Mouse (Mus musculus) forebrain, embryonic 10.5 days (tissue): ENCODE data around the gene Gm3776. TPM values are rescaled to one million over a fixed set of nuclear protein-coding genes. Genes with fewer than 3 reads are reported as not detected.
"Not testable (repeated sequence)": the region's sequence is repeated elsewhere in the genome, so short reads cannot be mapped to it uniquely, and the experiment has no call there.

ENCODE experiments used
- DNase-seq: peaks from one replicate; pipeline ENCODE4 v3.0.0-alpha.2; 2017; ENCODE audit warnings: low spot score; ENCODE audit errors: extremely low spot score
- H3K27ac ChIP-seq: fragments of 300-500 bp; sonication (generic); 2 replicates; pipeline ENCODE4 v1.5.1; 2016; ENCODE audit warnings: mild to moderate bottlenecking
- H3K27me3 ChIP-seq: fragments of 300-500 bp; sonication (generic); 2 replicates; pipeline ENCODE4 v1.6.1; 2016; ENCODE audit warnings: mild to moderate bottlenecking; ENCODE audit not compliant: poor library complexity, severe bottlenecking
- H3K36me3 ChIP-seq: fragments of 300-500 bp; sonication (generic); replicated peaks from 2 replicates; pipeline ENCODE4 v1.6.1; 2016; ENCODE audit warnings: mild to moderate bottlenecking, moderate library complexity
- H3K4me1 ChIP-seq: fragments of 300-500 bp; sonication (generic); 2 replicates; pipeline ENCODE4 v1.6.1; 2016
- H3K4me3 ChIP-seq: fragments of 300-500 bp; sonication (generic); 2 replicates; pipeline ENCODE4 v1.5.1; 2016; ENCODE audit warnings: mild to moderate bottlenecking, moderate library complexity
- H3K9me3 ChIP-seq: fragments of 300-500 bp; sonication (generic); 2 replicates; pipeline ENCODE4 v1.6.1; 2016; ENCODE audit warnings: mild to moderate bottlenecking, moderate library complexity
- WGBS: fragments of 180-500 bp; shearing (Covaris S2); methylation state at CpG from one replicate; pipeline ENCODE4 v1.1.7; 2016; 5-methylcytosine and 5-hydroxymethylcytosine counted together
- polyA plus RNA-seq: library from polyadenylated mRNA; unstranded; fragments of >200 nt; fragmentation: Nextera tagmentation; extraction: Ambion mirVana; gene quantifications from 2 replicates; pipeline ENCODE4 v1.2.1, GENCODE M21; 2016

Gm3776 gene
- not detected in 2 replicates for polyA plus RNA-seq

DNA sequence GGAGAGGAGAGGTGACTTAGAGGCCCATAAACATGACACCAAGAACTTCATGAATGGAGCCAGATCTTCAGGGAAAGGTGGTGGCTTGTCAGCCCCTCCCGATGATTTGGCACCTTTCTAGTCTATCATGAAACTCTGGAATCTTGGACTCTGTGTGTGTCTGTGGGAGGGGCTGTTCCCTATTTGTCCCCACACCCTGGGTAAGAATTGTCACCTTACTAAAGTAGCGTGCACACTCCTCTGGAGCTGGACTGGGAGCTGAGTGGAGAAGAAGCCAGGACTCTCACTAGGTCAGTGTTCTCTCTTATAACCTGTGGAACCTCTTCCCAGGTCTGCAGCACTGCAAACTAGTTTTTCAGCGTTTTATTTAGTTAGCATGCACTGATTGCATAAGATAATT is at the start of gene Gm3776:
TSS of gene Gm3776 (plus strand) at position 216 of the 400 bp plus-strand sequence.
- not testable (repeated sequence) for DNase-seq, H3K4me1 ChIP-seq, H3K36me3 ChIP-seq, H3K27me3 ChIP-seq, H3K9me3 ChIP-seq, H3K4me3 ChIP-seq, H3K27ac ChIP-seq
- 69% methylated on average over 2 of the region's 3 CpGs for whole genome bisulfite sequencing

DNA sequence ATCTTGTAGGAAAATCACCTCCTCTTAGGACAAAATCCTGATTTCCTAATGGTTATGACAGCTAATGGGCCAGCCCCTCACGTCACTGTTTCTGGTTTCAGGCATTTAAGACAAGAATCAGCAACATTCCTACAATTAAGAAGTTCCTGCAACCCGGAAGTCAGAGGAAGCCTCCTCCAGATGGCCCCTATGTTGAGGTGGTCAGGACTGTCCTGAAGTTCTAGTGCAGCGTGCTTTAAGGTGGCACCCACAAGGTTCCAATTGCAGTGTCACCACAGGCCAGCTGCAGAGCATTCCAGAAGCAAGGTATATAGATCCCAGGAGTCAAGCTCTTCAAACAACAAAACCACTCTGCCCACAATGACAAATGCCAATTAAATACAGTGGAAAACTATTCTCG is 48.0 kb upstream of the Gm3776 start:
- 73% methylated on average over 4 of the region's 4 CpGs for WGBS
- H3K27me3 ChIP-seq: no peaks in the 10 kb centered on the region
- H3K36me3 ChIP-seq: peaks cover 67% of the 10 kb centered on the region
- DNase-seq: no peak
- no peak overlapping the region for H3K4me3 ChIP-seq
- no peaks in the 10 kb centered on the region for H3K9me3 ChIP-seq
- H3K4me1 ChIP-seq: no peaks in the 10 kb centered on the region
- H3K27ac ChIP-seq: no peak overlapping the region

DNA sequence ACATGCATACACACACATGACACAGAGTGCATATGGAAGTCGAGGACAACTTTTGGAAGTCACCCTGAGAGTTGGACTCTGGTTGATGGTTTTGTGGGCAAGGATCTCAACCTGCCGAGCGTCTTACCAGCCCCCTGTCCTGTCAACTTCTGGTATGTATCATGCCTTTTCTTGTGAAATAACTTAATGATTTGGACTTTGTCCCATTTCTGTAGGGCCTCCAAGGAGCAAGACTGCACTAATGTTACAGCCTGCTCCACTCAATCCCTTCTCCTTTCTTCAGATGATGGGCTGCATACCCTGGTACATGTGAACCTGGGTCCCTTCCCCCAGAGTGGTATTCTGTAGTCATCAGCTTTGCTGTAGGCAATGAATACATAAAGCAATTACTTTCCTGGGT is 46.9 kb upstream of the Gm3776 start:
- WGBS: 93% methylated on average over 3 of the region's 3 CpGs
- no peaks in the 10 kb centered on the region for H3K9me3 ChIP-seq
- H3K4me1 ChIP-seq: no peaks in the 10 kb centered on the region
- DNase-seq: no peak
- H3K4me3 ChIP-seq: no peak overlapping the region
- H3K27ac ChIP-seq: no peak overlapping the region
- H3K27me3 ChIP-seq: no peaks in the 10 kb centered on the region
- peaks cover 55% of the 10 kb centered on the region for H3K36me3 ChIP-seq

DNA sequence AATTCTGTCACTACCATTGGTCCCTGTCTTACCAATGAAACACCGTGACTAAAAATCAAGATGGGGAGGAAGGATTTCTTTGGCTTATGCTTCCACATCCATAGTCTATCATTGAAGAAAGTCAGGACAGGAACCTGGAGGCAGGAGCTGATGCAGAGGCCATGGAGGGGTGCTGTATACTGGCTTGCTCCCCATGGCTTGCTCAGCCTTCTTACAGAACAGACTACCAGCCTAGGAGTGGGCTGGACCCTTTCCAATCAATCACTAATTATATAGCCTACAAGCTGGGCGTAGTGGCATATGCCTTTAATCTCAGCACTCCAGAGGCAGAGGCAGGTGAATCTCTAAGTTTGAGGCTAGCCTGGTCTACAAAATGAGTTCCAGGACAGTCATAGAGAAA is 46.1 kb upstream of the Gm3776 start:
- no peaks in the 10 kb centered on the region for H3K9me3 ChIP-seq
- H3K27me3 ChIP-seq: no peaks in the 10 kb centered on the region
- no peaks in the 10 kb centered on the region for H3K4me1 ChIP-seq
- DNase-seq: no peak
- no peak overlapping the region for H3K4me3 ChIP-seq
- peaks cover 48% of the 10 kb centered on the region for H3K36me3 ChIP-seq
- H3K27ac ChIP-seq: no peak overlapping the region
- 96% methylated on average over 2 of the region's 2 CpGs for WGBS

DNA sequence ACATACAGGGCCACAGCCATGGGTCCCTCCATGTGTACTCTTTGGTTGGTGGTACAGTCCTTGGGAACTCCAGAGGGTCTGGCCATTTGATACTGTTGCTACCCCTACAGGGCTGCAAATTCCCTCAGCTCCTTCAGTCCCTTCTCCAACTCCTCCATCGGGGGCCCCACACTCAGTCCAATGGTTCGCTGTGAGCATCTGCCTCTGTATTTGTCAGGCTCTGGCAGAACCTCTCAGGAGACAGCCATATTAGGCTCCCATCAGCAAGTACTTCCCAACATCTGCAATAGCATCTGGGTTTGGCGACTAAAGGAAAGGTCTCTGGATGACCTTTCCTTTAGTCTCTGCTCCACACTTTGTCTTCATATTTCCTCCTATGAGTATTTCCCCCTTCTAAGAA is 45.4 kb upstream of the Gm3776 start:
- DNase-seq: no peak
- no peak overlapping the region for H3K27ac ChIP-seq
- H3K4me1 ChIP-seq: no peaks in the 10 kb centered on the region
- H3K36me3 ChIP-seq: peaks cover 41% of the 10 kb centered on the region
- H3K27me3 ChIP-seq: no peaks in the 10 kb centered on the region
- H3K9me3 ChIP-seq: no peaks in the 10 kb centered on the region
- H3K4me3 ChIP-seq: no peak overlapping the region
- 95% methylated on average over 3 of the region's 3 CpGs for WGBS

DNA sequence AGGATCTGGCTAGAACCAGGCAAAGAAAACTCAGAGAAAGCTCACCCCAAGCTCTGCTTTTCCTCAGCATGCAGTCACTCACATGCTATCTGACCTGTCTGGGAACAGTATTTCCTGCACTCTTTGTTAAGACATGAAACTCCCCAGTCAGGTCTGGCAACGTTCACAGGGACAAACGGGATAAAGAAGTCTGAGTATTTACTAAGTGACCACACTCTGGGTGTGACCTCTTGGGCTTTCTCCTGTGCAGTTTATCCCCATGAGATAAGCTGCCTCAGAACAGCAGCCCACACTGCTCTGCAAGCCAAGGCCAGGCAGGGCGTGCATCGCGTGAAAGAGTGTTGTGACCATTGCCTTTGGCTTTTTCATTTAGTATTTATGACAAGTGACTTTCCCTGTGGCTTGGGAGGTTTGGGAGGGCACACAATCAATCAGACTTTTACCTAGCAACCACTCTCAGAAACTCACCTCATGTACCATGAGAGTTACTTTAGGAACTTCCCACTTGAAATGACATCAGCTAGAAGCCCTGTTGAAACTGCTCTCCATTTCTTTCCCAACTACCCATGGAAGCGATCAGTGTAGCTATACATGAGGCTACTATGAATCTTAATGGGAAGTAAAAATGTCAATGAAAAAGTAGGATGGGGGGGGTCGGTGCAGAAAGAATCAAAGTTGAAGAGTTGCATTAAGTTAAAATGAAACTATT is 44.4 kb upstream of the Gm3776 start:
- no peak for DNase-seq
- 85% methylated on average over 7 of the region's 7 CpGs for WGBS
- H3K27ac ChIP-seq: no peak overlapping the region
- H3K27me3 ChIP-seq: no peaks in the 10 kb centered on the region
- peaks cover 38% of the 10 kb centered on the region for H3K36me3 ChIP-seq
- H3K4me1 ChIP-seq: no peaks in the 10 kb centered on the region
- no peaks in the 10 kb centered on the region for H3K9me3 ChIP-seq
- no peak overlapping the region for H3K4me3 ChIP-seq

DNA sequence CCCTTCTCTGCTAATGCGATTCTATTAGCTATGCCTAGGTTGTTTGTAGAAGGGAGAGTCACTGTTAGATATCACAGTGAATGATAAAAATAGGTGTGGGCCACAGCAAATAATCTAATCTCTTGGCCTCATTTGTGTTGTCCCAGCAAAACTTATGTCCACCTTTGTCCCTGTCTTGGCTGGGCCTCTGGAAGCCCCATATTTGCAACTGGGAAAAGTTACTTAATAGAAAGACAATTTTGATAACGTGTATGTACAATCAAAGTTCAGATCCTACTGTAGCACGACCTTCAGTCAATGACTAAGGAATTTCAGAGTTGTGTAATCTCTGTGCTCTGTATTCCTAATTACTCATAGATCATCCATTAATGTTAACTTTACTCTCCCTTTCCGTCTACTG is 39.9 kb upstream of the Gm3776 start:
- Histone ChIP-seq H3K4me3 (no peak overlapping the region), H3K36me3 (no peaks in the 10 kb centered on the region), H3K4me1 (no peaks in the 10 kb centered on the region), H3K27me3 (no peaks in the 10 kb centered on the region), H3K27ac (no peak overlapping the region), H3K9me3 (no peaks in the 10 kb centered on the region)
- WGBS: 90% methylated on average over 4 of the region's 4 CpGs
- no peak for DNase-seq

DNA sequence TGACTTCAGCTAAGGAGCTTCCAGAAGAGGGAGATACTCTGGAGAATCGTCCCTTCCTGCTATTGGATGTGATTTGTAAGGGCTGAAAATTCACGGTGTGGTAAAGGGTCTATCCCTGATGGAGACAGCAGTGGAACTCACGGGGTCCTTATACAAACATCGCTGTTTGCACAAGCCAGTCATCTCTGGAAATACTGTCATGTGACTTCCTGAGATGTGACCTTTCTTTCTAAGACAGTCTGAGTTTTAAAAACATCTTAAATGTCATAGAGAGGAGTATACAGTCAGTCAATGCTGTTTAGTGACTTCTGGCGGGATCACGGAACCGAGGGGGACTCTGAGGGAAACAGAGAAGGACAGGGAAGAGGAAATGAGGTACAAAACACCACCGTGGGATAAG is 34.3 kb upstream of the Gm3776 start:
- no peak for DNase-seq
- H3K27ac ChIP-seq: no peak overlapping the region
- no peaks in the 10 kb centered on the region for H3K27me3 ChIP-seq
- H3K36me3 ChIP-seq: no peaks in the 10 kb centered on the region
- WGBS: 83% methylated on average over 8 of the region's 8 CpGs
- no peaks in the 10 kb centered on the region for H3K9me3 ChIP-seq
- no peak overlapping the region for H3K4me3 ChIP-seq
- peaks cover 9% of the 10 kb centered on the region; the same call in 1 of the 2 replicates for H3K4me1 ChIP-seq

DNA sequence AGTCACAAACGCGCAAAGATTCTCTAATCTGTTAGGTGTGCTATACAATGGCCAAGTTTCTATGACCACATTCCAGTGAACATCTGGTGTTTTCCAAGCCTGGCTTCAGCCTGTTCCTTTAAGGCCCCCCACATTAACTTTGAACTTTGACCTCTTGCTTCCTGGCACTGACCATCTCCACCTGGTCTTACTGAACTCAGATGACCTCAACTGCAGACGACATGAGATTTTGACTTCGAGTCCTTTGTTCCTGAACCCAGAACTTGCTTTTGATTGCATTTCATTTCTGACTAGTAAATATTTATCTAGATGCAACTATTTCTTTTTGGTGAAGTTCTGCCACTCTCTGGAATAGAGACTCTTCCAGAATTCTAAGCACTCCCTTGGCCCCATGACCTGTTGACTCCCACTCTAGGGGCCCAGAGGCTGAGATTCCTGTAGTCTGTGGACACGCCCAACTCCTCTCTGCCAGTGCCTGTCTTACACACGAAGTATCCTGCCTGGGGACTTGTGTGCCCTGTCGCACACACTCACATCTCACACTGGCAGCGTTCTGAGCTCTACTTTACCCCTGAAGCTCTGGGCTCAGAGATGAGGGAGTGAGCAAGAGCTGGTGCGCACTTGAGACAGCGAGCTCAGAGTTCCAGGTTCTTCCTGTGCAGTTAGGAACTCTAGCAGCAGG is 33.6 kb upstream of the Gm3776 start:
- no peak for DNase-seq
- H3K36me3 ChIP-seq: no peaks in the 10 kb centered on the region
- 73% methylated on average over 10 of the region's 10 CpGs for WGBS

DNA sequence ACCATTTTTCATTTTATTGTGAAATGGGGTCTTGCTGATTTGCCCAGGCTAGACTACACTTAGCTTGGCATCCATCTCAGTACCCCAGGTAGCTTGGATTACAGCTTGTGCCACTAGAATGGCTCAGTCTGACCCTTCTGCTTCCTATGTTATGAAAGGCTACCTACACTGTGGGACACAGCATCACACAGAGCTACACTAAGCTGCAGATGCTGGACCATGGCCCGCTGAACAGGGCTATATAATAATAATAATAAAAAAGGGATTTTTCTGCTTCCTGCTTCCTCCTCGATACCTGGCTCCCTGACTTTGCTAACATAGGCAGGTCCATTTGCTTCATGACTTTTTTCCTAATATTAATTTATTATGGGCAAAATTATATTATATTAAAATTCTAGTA is 32.5 kb upstream of the Gm3776 start:
- DNase-seq: no peak
- Histone ChIP-seq H3K27me3 (no peaks in the 10 kb centered on the region), H3K36me3 (no peaks in the 10 kb centered on the region), H3K27ac (no peak overlapping the region), H3K9me3 (no peaks in the 10 kb centered on the region), H3K4me3 (no peak overlapping the region), H3K4me1 (peaks cover 9% of the 10 kb centered on the region; the same call in 1 of the 2 replicates)
- 97% methylated on average over 2 of the region's 2 CpGs for WGBS

More for the DNA sequence above, 33.6 kb upstream of the Gm3776 start:
- Histone ChIP-seq H3K27ac (no peak overlapping the region), H3K9me3 (no peaks in the 10 kb centered on the region), H3K4me1 (peaks cover 9% of the 10 kb centered on the region; the same call in 1 of the 2 replicates), H3K27me3 (no peaks in the 10 kb centered on the region), H3K4me3 (no peak overlapping the region)

DNA sequence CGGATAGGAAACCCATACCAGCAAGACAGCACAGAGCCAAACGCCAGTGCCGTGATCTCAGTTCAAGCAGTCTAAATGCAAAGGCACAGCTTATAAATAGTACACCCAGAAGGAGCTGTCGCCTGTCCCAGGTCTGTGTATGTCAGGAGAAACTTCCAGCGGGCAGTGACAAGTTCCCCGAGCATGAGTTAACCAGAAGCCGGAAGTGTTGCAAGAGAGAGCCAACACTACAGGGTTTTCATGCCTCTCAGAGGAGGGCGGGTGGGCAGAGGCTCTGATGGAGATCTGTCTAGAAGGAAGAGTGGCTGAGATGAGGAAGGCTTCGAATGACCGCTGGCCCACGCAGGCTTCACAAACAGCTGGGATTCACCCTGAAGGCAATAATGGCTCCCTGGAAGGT is 31.6 kb upstream of the Gm3776 start:
- Histone ChIP-seq H3K27me3 (no peaks in the 10 kb centered on the region), H3K4me3 (no peak overlapping the region), H3K27ac (no peak overlapping the region), H3K9me3 (no peaks in the 10 kb centered on the region), H3K36me3 (no peaks in the 10 kb centered on the region), H3K4me1 (peaks cover 9% of the 10 kb centered on the region; the same call in 1 of the 2 replicates)
- no peak for DNase-seq
- 90% methylated on average over 11 of the region's 11 CpGs for WGBS

DNA sequence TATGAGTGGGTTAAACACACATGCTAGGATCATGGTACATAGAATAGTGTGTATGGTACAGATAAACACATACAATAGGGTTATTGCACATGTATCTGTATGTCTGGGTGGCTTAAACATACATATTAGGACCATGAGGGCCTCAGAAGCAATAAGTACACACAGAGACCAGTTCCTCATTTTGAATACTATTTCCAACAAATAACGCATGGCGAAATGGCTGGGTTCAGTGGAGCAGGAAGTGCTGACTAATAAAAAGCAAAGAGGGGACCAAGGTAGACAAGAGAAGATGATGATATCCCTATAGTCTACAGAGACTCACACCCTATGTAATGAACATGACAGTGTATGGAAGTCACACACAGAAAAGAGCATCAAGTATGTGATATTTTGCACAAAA is 28.8 kb upstream of the Gm3776 start:
- Histone ChIP-seq H3K27ac (no peak overlapping the region), H3K9me3 (no peaks in the 10 kb centered on the region), H3K36me3 (no peaks in the 10 kb centered on the region), H3K4me1 (peaks cover 6% of the 10 kb centered on the region; the same call in 1 of the 2 replicates), H3K4me3 (no peak overlapping the region), H3K27me3 (no peaks in the 10 kb centered on the region)
- 97% methylated on average over 2 of the region's 2 CpGs for WGBS
- DNase-seq: no peak

DNA sequence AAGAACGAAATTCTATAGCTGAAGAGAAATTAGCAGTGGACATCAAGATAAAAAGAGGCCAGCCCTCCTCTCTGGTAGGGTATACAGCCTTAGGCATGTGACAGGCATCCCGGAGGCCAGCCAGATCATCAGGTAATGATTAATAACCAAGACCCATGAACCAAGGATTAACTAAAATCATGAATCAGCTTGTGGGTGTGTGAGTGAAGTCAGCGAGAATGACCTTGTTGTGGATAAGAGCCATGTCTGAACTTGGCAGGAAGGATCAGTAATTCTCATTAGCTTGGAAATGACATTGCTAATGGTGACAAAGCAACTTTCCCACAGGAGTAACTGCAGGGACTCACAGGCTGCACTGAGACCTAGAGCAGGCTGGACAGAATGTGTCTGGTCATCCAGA is 27.3 kb upstream of the Gm3776 start:
- not testable (repeated sequence) for DNase-seq, H3K4me3 ChIP-seq, H3K27ac ChIP-seq, H3K4me1 ChIP-seq, H3K36me3 ChIP-seq, H3K9me3 ChIP-seq, H3K27me3 ChIP-seq
- 79% methylated on average over 3 of the region's 3 CpGs for WGBS
